Mouse (Mus musculus): ENCODE data around the gene Rdh8. TPM values are rescaled to one million over a fixed set of nuclear protein-coding genes. Genes with fewer than 3 reads are reported as not detected.

The Rdh8 gene
- polyA plus RNA-seq, 1 experiment from 2014 or later = not detected

DNA sequence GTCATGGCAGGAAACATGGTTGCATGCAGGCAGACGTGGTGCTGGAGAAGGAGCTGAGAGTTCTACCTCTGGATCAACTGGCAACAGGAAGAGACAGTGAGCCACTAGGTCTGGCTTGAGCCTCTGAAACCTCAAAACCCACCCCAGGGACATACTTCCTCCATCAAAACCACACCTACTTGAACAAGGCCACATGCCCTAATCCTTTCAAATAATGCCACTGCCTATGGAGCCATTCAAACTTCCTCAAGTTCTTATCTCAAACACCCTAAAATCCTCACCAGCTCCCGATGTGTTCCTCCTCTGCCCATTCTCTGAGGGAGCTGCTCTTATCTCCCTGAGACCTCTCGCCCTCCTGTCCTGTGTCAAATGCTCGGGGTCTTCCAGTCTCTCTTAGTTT is 23.9 kb downstream of the Rdh8 start:
- Histone ChIP-seq H3K9me3 (no peaks in the 10 kb centered on the region), H3K4me2 (no peak overlapping the region), H3K9ac (no peak overlapping the region), H3K4me3 (no peak overlapping the region), H3K4me1 (replicated peaks) (no peaks in the 10 kb centered on the region), H3K27me3 (no peaks in the 10 kb centered on the region), H3K36me3 (no peaks in the 10 kb centered on the region), H3K27ac (replicated peaks) (no peak overlapping the region)
- ATAC-seq (ENCODE audit: low FRiP score, low read depth) = no peak
- WGBS = 76% methylated on average over 4 of the region's 4 CpGs

- Histone ChIP-seq H3K4me3 (no peak overlapping the region), H3K4me1 (replicated peaks) (no peaks in the 10 kb centered on the region), H3K4me2 (no peak overlapping the region), H3K27me3 (no peaks in the 10 kb centered on the region), H3K9me3 (no peaks in the 10 kb centered on the region), H3K27ac (replicated peaks) (no peak overlapping the region), H3K36me3 (no peaks in the 10 kb centered on the region), H3K9ac (no peak overlapping the region)
- peak; percentile 38; the same call in 1 of the 2 replicates for ATAC-seq (ENCODE audit: low FRiP score, low read depth)
- 31% methylated on average over 2 of the region's 2 CpGs for WGBS
These were observed 24.4 kb downstream of the Rdh8 start for GRCm38 (mm10) chr9:20842670-20843069.

GRCm38 (mm10) chr9:20850179-20850578 is 31.9 kb downstream of the Rdh8 start:
- 85% methylated on average over 2 of the region's 2 CpGs for WGBS
- no peak overlapping the region for H3K9ac ChIP-seq
- H3K27ac ChIP-seq (replicated peaks) = no peak overlapping the region
- no peak overlapping the region for H3K4me3 ChIP-seq
- no peaks in the 10 kb centered on the region for H3K27me3 ChIP-seq
- ATAC-seq (ENCODE audit: low FRiP score, low read depth) = no peak
- H3K4me1 ChIP-seq (replicated peaks) = no peaks in the 10 kb centered on the region
- H3K4me2 ChIP-seq = no peak overlapping the region
- no peaks in the 10 kb centered on the region for H3K36me3 ChIP-seq
- no peaks in the 10 kb centered on the region for H3K9me3 ChIP-seq

GRCm38 (mm10) chr9:20857131-20857530 is 38.8 kb downstream of the Rdh8 start:
- Histone ChIP-seq H3K27me3 (no peaks in the 10 kb centered on the region; the same call in 1 of the 2 replicates), H3K36me3 (no peaks in the 10 kb centered on the region), H3K4me1 (replicated peaks) (no peaks in the 10 kb centered on the region), H3K27ac (replicated peaks) (no peak overlapping the region), H3K9me3 (no peaks in the 10 kb centered on the region), H3K4me2 (no peak overlapping the region), H3K9ac (no peak overlapping the region), H3K4me3 (no peak overlapping the region)
- 14% methylated on average over 6 of the region's 6 CpGs for WGBS
- ATAC-seq (ENCODE audit: low FRiP score, low read depth) = no peak

DNA sequence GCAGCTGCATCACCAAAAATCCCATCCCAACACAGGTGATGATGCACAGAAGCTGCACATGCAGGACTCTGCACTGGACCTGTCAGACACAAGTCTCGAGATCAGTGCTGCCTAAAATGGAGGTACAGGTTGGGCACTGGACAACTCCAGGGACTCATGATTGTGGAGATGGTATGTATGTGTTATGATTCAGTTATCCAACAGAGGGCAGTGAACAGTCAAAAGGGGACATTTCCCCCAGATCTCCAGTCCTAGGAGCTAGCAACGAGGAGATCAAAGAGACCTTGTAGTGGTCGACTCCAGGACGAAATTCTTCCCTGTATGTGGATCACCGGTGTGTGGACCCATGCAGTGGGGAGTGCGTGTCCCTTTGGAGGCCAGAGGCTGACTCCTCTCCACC is 41.6 kb downstream of the Rdh8 start:
- WGBS = 53% methylated on average over 6 of the region's 6 CpGs
- Histone ChIP-seq H3K27ac (replicated peaks) (no peak overlapping the region), H3K4me3 (no peak overlapping the region), H3K9me3 (no peaks in the 10 kb centered on the region), H3K36me3 (no peaks in the 10 kb centered on the region), H3K9ac (no peak overlapping the region), H3K4me2 (no peak overlapping the region), H3K27me3 (no peaks in the 10 kb centered on the region; the same call in 1 of the 2 replicates), H3K4me1 (replicated peaks) (no peaks in the 10 kb centered on the region)
- no peak for ATAC-seq (ENCODE audit: low FRiP score, low read depth)

DNA sequence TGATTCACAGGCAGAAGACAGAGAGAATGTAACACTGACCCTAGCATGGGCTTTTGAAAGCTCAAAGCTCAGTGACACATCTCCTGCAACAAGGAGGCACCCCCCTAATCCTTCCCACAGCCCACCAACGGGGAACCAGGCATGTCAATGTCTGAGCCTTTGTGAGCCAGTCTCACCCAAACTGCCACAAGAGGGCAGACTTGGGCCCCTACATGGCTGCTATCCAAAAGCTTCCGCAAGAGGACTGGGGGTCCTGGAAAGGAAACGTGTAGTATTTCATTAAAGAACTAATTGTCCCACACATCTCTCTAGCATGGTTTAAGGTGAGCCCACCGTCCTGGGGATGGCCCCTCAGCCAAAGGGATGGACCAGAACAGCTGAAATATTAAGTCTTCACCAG is 43.5 kb downstream of the Rdh8 start:
- H3K9ac ChIP-seq = no peak overlapping the region
- no peaks in the 10 kb centered on the region for H3K4me1 ChIP-seq (replicated peaks)
- WGBS = 6% methylated on average over 4 of the region's 4 CpGs
- no peak overlapping the region for H3K27ac ChIP-seq (replicated peaks)
- no peak overlapping the region for H3K4me3 ChIP-seq
- H3K36me3 ChIP-seq = no peaks in the 10 kb centered on the region
- no peak for ATAC-seq (ENCODE audit: low FRiP score, low read depth)
- H3K4me2 ChIP-seq = no peak overlapping the region
- no peaks in the 10 kb centered on the region for H3K9me3 ChIP-seq
- H3K27me3 ChIP-seq = peaks cover under 1% of the 10 kb centered on the region; the same call in 1 of the 2 replicates

DNA sequence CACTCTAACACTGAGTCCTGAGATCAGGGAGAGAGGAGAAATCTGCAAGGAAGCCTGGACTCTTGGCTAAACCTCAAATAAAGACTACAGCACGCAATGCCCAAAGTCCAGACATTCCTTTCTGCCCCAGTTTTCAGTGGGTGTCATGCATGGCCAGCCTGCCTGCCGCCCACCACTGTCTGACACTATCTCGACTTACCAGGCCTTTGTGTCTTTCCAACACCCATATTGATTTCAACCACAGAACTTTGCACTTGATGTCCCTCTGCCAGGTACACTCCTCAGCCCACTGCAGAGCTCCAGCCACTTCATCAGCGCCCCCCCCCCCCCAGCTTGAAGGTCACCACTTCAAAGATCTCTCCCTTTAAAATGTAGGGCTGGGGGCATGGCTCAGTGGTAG is 43.9 kb downstream of the Rdh8 start:
- WGBS = 66% methylated on average over 4 of the region's 4 CpGs
- no peak overlapping the region for H3K9ac ChIP-seq
- no peak overlapping the region for H3K27ac ChIP-seq (replicated peaks)
- H3K36me3 ChIP-seq = no peaks in the 10 kb centered on the region
- no peak overlapping the region for H3K4me2 ChIP-seq
- H3K4me3 ChIP-seq = no peak overlapping the region
- H3K9me3 ChIP-seq = no peaks in the 10 kb centered on the region
- H3K27me3 ChIP-seq = peaks cover 4% of the 10 kb centered on the region
- H3K4me1 ChIP-seq (replicated peaks) = no peaks in the 10 kb centered on the region
- no peak for ATAC-seq (ENCODE audit: low FRiP score, low read depth)

- no peak overlapping the region for H3K4me2 ChIP-seq
- no peak overlapping the region for H3K4me3 ChIP-seq
- no peak for ATAC-seq (ENCODE audit: low FRiP score, low read depth)
- no peaks in the 10 kb centered on the region for H3K9me3 ChIP-seq
- H3K27ac ChIP-seq (replicated peaks) = no peak overlapping the region
- H3K4me1 ChIP-seq (replicated peaks) = peaks cover 6% of the 10 kb centered on the region; the same call in 1 of the 2 replicates
- H3K36me3 ChIP-seq = no peaks in the 10 kb centered on the region
- H3K9ac ChIP-seq = no peak overlapping the region
- peaks cover 40% of the 10 kb centered on the region for H3K27me3 ChIP-seq
- 58% methylated on average over 3 of the region's 3 CpGs for WGBS
These were observed 48.6 kb downstream of the Rdh8 start for GRCm38 (mm10) chr9:20866879-20867278.

- Histone ChIP-seq H3K4me2 (peak within 1 kb of the TSS; percentile 60), H3K4me1 (replicated peaks) (peaks cover 6% of the 10 kb centered on the region; the same call in 1 of the 2 replicates), H3K36me3 (no peaks in the 10 kb centered on the region), H3K9ac (peak within 1 kb of the TSS; percentile 30), H3K9me3 (no peaks in the 10 kb centered on the region), H3K27me3 (peaks cover 40% of the 10 kb centered on the region), H3K27ac (replicated peaks) (no peak within 1 kb of the TSS), H3K4me3 (peak within 1 kb of the TSS; percentile 43)
- peak; percentile 59; the same call in 1 of the 2 replicates for ATAC-seq (ENCODE audit: low FRiP score, low read depth)
- WGBS = 7% methylated on average over 51 of the region's 53 CpGs
These were observed 50.2 kb downstream of the Rdh8 start, which contains the start of gene A230050P20Rik for GRCm38 (mm10) chr9:20868448-20869001. TSS of gene A230050P20Rik (plus strand) at chr9:20868642.

DNA sequence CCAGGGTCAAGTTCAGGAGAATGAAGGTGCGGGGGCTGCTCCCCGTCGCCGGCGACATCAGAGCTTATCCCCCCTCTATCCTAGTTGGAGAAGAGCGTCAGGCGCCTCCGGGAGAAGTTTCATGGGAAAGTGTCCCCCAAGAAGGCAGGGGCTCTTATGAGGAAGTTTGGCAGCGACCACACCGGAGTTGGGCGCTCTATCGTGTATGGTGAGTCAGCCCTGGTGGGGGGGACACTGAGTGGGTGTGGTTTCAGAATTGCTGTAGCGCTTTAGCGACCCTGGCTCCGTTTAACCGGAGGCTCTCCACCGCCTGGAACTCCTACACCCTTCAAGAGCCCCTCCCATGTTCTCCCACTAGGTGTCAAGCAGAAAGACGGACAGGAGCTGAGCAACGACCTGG is 50.9 kb downstream of the Rdh8 start:
- H3K27ac ChIP-seq (replicated peaks) = no peak overlapping the region
- ATAC-seq (ENCODE audit: low FRiP score, low read depth) = no peak
- peak overlapping the region; percentile 60 for H3K4me2 ChIP-seq
- H3K36me3 ChIP-seq = no peaks in the 10 kb centered on the region
- H3K4me3 ChIP-seq = peak overlapping the region; percentile 43
- WGBS = 5% methylated on average over 19 of the region's 19 CpGs
- H3K27me3 ChIP-seq = peaks cover 40% of the 10 kb centered on the region
- H3K9me3 ChIP-seq = no peaks in the 10 kb centered on the region
- peaks cover 6% of the 10 kb centered on the region; the same call in 1 of the 2 replicates for H3K4me1 ChIP-seq (replicated peaks)
- peak overlapping the region; percentile 30; the same call in 1 of the 2 replicates for H3K9ac ChIP-seq

DNA sequence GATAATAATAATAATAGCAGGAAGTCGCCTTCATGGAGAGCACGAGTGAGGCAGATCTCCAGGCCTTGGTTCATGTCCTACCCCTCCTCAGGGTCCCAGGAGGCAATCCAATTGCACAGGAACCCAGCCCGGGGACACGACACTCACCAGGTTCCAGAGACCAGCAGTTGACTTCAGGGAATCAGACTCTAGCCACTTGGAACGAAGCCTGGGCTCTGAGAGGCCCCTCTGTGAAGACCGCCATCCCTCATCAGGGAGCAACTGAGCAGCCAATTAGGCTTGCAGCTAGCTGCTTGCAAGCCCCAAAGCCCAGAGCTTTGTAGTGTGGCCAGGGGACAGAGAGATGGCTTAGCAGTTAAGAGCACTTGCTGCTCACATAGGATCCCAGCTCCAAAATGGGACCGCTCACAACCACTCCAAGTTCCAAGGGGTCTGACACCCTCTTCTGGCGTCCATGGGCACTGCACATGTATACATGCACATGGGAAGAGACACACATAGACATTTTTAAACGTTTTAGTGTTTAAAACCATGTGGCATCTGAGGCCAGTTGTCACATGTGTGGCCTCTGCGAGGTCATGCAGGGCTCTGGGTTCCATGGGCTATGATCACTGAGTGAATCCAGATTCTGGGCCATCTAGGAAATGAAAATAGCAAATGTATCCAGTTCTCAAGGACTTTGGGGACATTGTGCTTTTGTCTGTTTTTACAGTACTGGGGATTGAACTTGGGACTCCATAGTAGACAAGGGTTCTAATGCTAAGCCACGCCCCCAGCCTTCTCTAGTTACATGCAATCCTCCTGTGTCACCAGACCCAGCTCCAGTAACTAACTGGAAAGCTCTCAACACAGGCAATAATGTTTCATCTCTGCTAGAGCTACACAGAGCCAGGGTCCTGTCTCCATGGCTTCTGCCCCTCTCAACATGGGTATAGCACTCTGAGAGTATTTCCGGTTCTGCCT is 52.2 kb downstream of the Rdh8 start:
- peaks cover 6% of the 10 kb centered on the region; the same call in 1 of the 2 replicates for H3K4me1 ChIP-seq (replicated peaks)
- H3K9me3 ChIP-seq = no peaks in the 10 kb centered on the region
- 75% methylated on average over 12 of the region's 12 CpGs for WGBS
- ATAC-seq (ENCODE audit: low FRiP score, low read depth) = no peak
- no peak overlapping the region for H3K9ac ChIP-seq
- H3K4me3 ChIP-seq = no peak overlapping the region
- H3K27ac ChIP-seq (replicated peaks) = no peak overlapping the region
- H3K36me3 ChIP-seq = no peaks in the 10 kb centered on the region
- peaks cover 40% of the 10 kb centered on the region for H3K27me3 ChIP-seq
- H3K4me2 ChIP-seq = no peak overlapping the region

DNA sequence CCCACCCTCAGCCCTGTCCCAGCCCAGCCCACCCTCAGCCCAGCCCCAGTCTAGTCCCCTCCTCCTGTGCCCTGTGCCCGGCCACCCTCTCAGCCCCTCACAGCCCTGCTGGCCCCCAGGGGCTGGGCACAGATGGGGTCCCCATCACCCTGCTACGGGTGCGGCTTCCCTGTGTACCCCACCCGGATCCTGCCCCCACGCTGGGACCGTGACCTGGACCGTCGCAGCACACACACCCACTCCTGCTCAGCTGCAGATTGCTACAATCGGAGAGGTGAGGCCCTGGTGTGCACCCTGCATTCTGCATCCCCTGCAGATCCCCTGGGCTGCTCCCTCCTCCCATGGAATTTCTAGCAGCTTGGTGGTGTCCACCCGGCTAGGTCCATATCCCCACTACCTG is 54.7 kb downstream of the Rdh8 start:
- H3K27me3 ChIP-seq = peaks cover 29% of the 10 kb centered on the region
- H3K4me3 ChIP-seq = no peak overlapping the region
- H3K9me3 ChIP-seq = no peaks in the 10 kb centered on the region
- no peak overlapping the region for H3K9ac ChIP-seq
- ATAC-seq (ENCODE audit: low FRiP score, low read depth) = no peak
- H3K4me2 ChIP-seq = no peak overlapping the region
- WGBS = 89% methylated on average over 10 of the region's 10 CpGs
- no peak overlapping the region for H3K27ac ChIP-seq (replicated peaks)
- no peaks in the 10 kb centered on the region for H3K36me3 ChIP-seq
- H3K4me1 ChIP-seq (replicated peaks) = peaks cover 16% of the 10 kb centered on the region
